Mouse (Mus musculus): ENCODE measurements around the gene Lpxn. TPM values are rescaled to one million over a fixed set of nuclear protein-coding genes. Genes with fewer than 3 reads are reported as not detected.
A peak's percentile ranks its signal among the peaks of the same experiment; 100 is the strongest.

The Lpxn gene
- total RNA-seq, 2 experiments from 2014 or later = 0.67 to 0.90 TPM

DNA sequence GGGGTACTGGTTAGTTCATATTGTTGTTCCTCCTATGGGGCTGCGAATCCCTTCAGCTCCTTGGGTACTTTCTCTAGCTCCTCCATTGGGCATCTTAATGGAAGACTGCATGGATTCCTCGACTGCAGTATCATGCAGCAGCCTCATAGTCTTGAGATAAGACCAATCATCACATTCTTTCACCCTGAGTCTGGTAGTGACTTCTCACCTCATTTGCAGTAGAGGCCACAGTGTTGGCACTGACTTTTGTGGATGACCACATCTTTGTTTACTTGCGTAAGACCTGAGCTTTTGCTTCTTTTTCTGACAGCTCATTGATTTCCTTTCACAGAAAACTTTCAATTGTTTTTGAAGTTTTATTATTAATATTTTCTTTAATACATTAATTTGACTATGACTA is 9.7 kb downstream of the Lpxn start:
- no peak for DNase-seq

GRCm38 (mm10) chr19:12806214-12806613 is 10.2 kb downstream of the Lpxn start:
- no peak for DNase-seq

GRCm38 (mm10) chr19:12812644-12813364 is 16.8 kb downstream of the Lpxn start:
- DNase-seq = no peak

GRCm38 (mm10) chr19:12813883-12814282 is 17.9 kb downstream of the Lpxn start:
- no peak for DNase-seq

DNA sequence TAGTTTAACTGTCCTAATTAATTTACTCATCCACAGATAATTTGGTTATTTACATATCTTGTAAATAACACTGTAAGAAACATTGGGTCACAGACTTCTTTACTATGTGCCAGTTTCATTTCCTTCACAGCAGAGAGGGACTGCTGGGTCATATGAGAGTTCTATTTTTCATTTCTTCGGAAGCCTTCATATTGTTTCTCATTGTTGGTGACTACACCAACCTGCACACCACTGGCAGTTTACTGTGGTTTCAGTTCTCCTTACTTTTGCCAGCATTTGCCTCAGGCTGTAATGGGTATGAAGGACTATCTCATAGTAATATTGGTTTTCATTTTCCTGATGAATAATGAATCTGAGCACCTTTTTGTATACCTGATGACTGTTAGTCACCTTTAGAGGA is 22.5 kb downstream of the Lpxn start:
- no peak for DNase-seq

- DNase-seq = peak; percentile 24
These were observed 24.4 kb downstream of the Lpxn start for GRCm38 (mm10) chr19:12820383-12820782.

DNA sequence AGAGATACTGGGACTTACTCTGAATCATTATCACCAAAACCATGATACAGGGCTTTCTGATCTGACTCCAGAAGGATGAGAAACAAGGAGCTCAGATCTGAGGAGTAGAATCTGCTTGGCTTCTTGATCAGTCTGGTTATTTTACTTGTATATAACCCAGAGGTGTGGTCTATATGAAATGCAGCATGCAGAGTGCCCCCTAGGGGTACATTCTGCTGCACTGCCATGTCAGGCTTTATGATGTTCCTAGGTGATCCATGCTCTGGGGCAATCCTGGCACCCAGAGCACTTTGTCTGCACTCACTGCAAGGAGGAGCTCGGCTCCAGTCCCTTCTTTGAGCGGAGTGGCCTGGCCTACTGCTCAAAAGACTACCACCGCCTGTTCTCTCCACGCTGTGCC is 28.6 kb downstream of the Lpxn start:
- DNase-seq = no peak

DNA sequence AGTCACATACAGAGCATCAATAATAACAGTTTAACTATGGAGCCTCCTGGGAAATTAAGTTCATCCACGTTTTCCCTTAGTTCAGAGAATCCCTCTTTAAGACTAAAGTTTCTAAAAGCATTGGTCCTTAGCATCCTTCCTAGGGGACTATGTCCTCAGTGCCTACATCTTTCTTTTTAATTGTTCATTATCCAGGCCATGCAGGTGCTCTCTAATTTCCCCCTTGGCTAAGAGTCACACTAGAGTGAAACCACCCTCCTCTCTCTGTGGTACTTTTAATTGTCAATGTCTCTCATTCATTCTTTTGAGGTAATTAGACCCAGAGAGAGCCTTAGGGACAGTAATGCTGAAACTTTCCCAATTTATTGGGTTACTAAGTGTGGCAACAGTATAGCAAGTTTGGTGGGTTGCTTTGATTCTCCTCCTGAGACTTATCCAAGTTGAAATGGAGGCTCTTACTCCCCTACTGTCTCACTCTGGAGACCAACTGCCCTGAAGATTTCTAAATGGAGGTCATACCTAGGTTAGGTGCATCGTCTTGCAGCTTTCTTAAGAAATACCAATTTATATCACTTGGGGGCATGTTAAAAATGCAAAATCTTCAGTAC is 34.9 kb downstream of the Lpxn start:
- DNase-seq = no peak

DNA sequence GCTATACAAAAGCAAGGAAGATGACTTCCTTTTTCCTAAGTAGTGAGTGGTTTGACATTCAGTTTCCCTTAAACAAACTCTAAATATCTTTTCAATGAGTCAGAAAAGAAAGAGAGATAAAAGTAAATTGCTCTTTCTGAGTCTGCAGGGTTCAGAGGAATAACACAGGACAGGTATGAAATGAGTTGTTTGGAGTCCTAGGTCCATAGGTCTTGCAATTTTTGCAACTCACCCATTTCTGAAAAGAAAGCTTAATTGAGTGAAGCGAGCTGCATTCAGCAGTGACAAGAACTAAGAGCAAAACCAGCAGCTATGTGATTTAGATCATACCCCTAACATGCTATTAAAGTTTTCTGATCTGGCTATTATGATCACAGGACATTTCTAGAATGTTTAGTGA is 35.6 kb downstream of the Lpxn start:
- DNase-seq = no peak

GRCm38 (mm10) chr19:12833625-12834024 is 37.6 kb downstream of the Lpxn start:
- no peak for DNase-seq

DNA sequence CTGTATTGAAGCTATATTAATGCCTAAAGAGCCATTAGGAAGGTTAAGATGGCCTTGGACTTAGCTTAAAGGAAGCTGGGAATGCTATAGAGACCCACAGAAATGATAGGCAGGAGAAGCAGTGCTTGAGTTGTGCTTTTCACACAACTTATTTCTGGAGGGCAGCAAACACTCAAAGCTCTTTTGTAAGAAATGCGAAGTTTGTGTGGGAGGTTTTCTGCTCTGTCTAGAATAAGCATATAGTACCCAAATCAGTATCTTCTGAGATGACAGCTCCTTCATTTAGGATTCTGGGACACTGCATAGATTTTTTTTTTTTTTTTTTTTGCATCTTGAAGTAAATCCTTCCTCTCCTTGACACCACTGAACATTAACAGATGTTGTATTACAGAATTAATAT is 42.5 kb downstream of the Lpxn start:
- DNase-seq = no peak

GRCm38 (mm10) chr19:12846382-12846781 is 50.4 kb downstream of the Lpxn start, which contains the start of gene Gm5244:
Gene Gm5244 (plus strand): TSS chr19:12846682.
- no peak for DNase-seq

GRCm38 (mm10) chr19:12856983-12857382 is 61.0 kb downstream of the Lpxn start, which contains the start of gene Olfr1444:
Gene Olfr1444 (plus strand): TSS chr19:12857283.
- DNase-seq = no peak

Other genes with a start within 250 kb of the Lpxn start
- not detected for gene Gm4952, start 196.2 kb upstream of the Lpxn start, total RNA-seq (2021)
- gene Glyat, start 162.9 kb upstream of the Lpxn start, total RNA-seq (2021) = not detected
- not detected for gene Olfr1442, start 125.8 kb upstream of the Lpxn start, total RNA-seq (2021)
- not detected for gene Olfr1443, start 118.1 kb upstream of the Lpxn start, total RNA-seq (2021)
- gene Keg1, start 100.4 kb upstream of the Lpxn start, total RNA-seq (2021) = not detected
- 1 to 10 TPM; 3.1 to 3.5 TPM for gene Cntf, start 30.6 kb upstream of the Lpxn start, total RNA-seq (2021)
- 10 to 100 TPM; 81.2 to 83.3 TPM for gene Zfp91, start 67 bp upstream of the Lpxn start, total RNA-seq (2021)
- not detected for gene Gm5244, start 50.5 kb downstream of the Lpxn start, total RNA-seq (2021)
- gene Olfr1444, start 61.1 kb downstream of the Lpxn start, total RNA-seq (2021) = not detected
- gene Olfr1445, start 87.7 kb downstream of the Lpxn start, total RNA-seq (2021) = not detected
- not detected for gene Olfr1446, start 97.3 kb downstream of the Lpxn start, total RNA-seq (2021)
- not detected for gene Olfr1447, start 107.5 kb downstream of the Lpxn start, total RNA-seq (2021)
- gene Olfr1448, start 128.2 kb downstream of the Lpxn start, total RNA-seq (2021) = not detected
- not detected for gene Olfr1449, start 134.6 kb downstream of the Lpxn start, total RNA-seq (2021)
- gene Olfr1450, start 154.1 kb downstream of the Lpxn start, total RNA-seq (2021) = not detected
- gene Olfr1451, start 198.8 kb downstream of the Lpxn start, total RNA-seq (2021) = not detected
- not detected for gene Olfr1453, start 232.1 kb downstream of the Lpxn start, total RNA-seq (2021)

All from heart, postnatal 4 days (tissue).